Mouse (Mus musculus) ES-Bruce4 (cell line): Measurements from ENCODE around the gene Gjc1. TPM values are rescaled to one million over a fixed set of nuclear protein-coding genes. Genes with fewer than 3 reads are reported as not detected.

ENCODE experiments used
- H3K27ac ChIP-seq: 2 replicates; pipeline ENCODE4 v1.5.1; 2012; ENCODE audit warnings: low read length, inconsistent platforms; ENCODE audit not compliant: insufficient read depth
- H3K27me3 ChIP-seq: 2 replicates; pipeline ENCODE4 v1.6.1; 2012; ENCODE audit warnings: mild to moderate bottlenecking, low read length, inconsistent platforms; ENCODE audit not compliant: control insufficient read depth, poor library complexity, insufficient read depth, severe bottlenecking
- H3K36me3 ChIP-seq: 2 replicates; pipeline ENCODE4 v1.6.1; 2012; ENCODE audit warnings: inconsistent platforms, mild to moderate bottlenecking, low read length, moderate library complexity; ENCODE audit not compliant: control insufficient read depth, poor library complexity, insufficient read depth, severe bottlenecking
- H3K4me1 ChIP-seq: one replicate; pipeline ENCODE4 v1.8.1; 2011; ENCODE audit warnings: low read length; ENCODE audit not compliant: control insufficient read depth, insufficient read depth
- H3K4me3 ChIP-seq: 2 replicates; pipeline ENCODE4 v1.5.1; 2011; ENCODE audit warnings: low read depth, mild to moderate bottlenecking, low read length
- H3K9ac ChIP-seq: 2 replicates; pipeline ENCODE4 v1.6.1; 2012; ENCODE audit warnings: low read depth, mild to moderate bottlenecking, inconsistent platforms; ENCODE audit not compliant: poor library complexity, severe bottlenecking
- H3K9me3 ChIP-seq: replicated peaks from 2 replicates; pipeline ENCODE4 v1.6.1; 2012; ENCODE audit warnings: mild to moderate bottlenecking, low read length, inconsistent platforms; ENCODE audit not compliant: control insufficient read depth, poor library complexity, insufficient read depth, severe bottlenecking
- CTCF ChIP-seq: IDR thresholded peaks from one replicate; pipeline ENCODE4 v1.8.1; 2011; ENCODE audit warnings: low read depth, low read length
- EP300 ChIP-seq: IDR thresholded peaks from 2 replicates; pipeline ENCODE4 v1.6.1; 2011; ENCODE audit warnings: low read depth, low read length; ENCODE audit not compliant: insufficient read depth
- POLR2A ChIP-seq: IDR thresholded peaks from one replicate; pipeline ENCODE4 v1.8.1; 2011; ENCODE audit warnings: low read length; ENCODE audit not compliant: insufficient read depth
- polyA plus RNA-seq: library from polyadenylated mRNA; stranded (reverse); fragments of >200 nt; gene quantifications from 2 replicates; pipeline ENCODE4 v1.2.4, GENCODE M21; 2011; ENCODE audit warnings: low read depth; ENCODE audit not compliant: missing spikeins, insufficient read depth, insufficient read length

The Gjc1 gene
- polyA plus RNA-seq, 1 experiment: 71.0 TPM

DNA sequence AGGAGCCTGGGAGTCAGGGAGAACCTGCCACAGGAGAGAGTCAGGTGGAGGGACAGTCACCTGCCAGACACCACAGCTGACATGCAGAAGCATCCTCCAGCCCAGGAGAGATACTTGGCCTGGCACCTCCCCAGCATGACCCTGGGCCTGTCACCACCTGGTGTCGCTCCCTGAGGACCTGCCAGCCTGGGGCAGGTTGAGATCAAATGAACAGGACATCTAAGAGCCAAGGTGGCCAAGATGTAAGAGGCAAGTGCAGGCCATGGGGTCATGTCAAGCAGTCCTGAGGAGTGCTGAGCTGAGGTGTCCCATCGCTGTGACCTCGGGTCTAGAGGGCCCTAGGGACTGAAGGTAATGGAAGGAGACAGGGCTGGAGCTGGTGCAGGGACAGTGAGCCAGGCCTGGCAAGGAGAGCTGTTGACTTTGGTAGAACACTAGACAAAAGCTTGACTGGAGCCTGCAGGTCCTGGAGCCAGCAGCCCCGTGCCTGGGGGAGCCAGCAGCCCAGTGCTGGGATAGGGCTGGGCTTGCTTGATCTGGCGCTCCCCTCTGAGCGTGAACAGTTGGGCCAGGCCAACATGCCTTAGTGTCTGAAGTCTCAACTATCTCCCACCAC is 52.3 kb downstream of the Gjc1 start:
- TF ChIP-seq POLR2A (no peak), CTCF (no peak), EP300 (no peak)
- Histone ChIP-seq H3K9ac (no peak overlapping the region), H3K27ac (no peak overlapping the region), H3K9me3 (no peaks in the 10 kb centered on the region), H3K36me3 (no peaks in the 10 kb centered on the region), H3K4me3 (no peak overlapping the region), H3K27me3 (no peaks in the 10 kb centered on the region), H3K4me1 (peaks cover 4% of the 10 kb centered on the region)

DNA sequence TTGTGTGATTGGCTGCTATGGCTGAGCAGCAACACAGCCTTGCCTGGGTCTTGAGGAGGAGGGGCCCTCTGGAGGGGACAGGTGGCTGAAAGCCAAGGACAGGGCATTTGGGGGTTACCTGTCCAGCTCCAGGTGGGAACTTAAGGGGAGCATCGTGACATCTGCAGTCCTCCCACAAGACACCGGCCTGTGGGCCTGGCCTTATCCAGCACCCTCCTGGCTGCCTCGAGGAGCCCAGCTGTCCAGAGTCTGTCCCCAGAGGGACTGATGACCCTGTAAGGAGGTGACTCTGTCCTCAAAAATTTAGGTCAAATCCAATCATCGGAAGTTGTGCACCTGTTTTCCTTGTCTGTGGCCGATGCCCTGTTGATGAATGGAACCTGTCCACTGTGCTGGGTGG is 54.1 kb downstream of the Gjc1 start:
- Histone ChIP-seq H3K9me3 (no peaks in the 10 kb centered on the region), H3K4me3 (no peak overlapping the region), H3K27me3 (peaks cover 3% of the 10 kb centered on the region), H3K4me1 (peaks cover 4% of the 10 kb centered on the region), H3K27ac (no peak overlapping the region), H3K36me3 (no peaks in the 10 kb centered on the region), H3K9ac (no peak overlapping the region)
- TF ChIP-seq EP300 (no peak), POLR2A (no peak), CTCF (no peak)

DNA sequence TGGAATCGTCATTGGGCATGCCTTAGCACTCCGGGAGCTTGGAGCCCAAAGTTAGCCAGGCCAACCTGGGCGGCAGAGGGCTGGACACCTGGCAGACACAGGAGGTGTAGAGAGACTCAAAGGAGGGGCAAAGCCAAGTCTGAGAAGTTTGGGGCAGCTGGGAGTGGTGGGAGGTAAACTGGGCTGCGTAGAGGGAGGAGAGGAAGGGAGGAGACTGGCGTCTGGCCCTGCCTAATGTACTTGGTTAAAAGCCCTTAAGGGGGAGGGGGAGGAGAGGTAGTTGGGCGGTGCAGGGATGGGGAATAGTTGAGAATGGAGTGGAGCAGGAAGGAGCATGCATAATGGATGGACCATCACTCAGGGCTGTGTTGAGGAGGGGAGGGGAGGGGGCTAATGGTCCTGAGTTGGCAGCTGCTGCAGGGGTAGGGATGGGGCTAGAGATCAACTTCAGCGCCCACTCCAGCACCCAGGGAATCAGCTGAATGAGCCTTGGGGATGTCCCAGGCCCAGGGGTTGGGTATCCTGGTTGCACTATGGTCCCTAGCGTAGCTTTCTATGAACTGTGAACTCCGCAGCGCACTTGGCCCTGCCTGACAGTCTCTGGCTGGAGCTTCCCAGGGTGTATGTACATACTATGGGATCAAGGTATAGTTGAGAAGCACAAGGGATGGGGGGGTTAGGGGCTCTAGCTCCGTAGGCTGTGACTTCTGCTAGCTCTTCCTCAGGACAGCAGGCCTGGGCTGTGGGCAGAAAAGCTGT is 56.3 kb downstream of the Gjc1 start:
- Histone ChIP-seq H3K9ac (no peak overlapping the region), H3K27ac (no peak overlapping the region), H3K4me3 (no peak overlapping the region), H3K4me1 (peaks cover 4% of the 10 kb centered on the region), H3K27me3 (peaks cover 3% of the 10 kb centered on the region), H3K9me3 (no peaks in the 10 kb centered on the region), H3K36me3 (no peaks in the 10 kb centered on the region)
- no peak for TF ChIP-seq POLR2A
- TF ChIP-seq EP300: no peak

DNA sequence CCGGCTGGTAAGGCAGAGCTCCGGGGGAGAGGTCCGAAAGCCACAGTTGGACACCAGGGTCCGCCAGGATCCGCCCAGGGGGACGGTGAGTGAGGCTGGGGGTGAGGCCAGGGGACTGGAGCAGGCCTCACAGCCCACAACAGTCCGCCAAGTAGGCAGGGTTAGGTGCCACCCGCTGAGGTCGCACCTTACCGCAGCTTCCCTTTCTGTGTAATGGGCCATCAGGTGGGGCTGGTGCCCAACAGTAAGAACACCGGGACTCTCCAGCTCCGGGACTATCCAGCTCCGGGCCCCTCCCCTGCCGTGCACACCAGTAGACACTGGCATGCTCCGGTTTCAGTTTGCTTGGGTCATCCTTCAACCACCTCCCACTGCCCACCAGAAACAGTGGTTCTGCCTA is 57.3 kb downstream of the Gjc1 start:
- Histone ChIP-seq H3K4me3 (peak overlapping the region; percentile 48), H3K36me3 (no peaks in the 10 kb centered on the region), H3K27ac (no peak overlapping the region), H3K27me3 (peaks cover 3% of the 10 kb centered on the region), H3K9ac (peak overlapping the region; percentile 81; the same call in 1 of the 2 replicates), H3K4me1 (peaks cover 4% of the 10 kb centered on the region), H3K9me3 (no peaks in the 10 kb centered on the region)
- TF ChIP-seq CTCF: no peak
- TF ChIP-seq EP300: no peak
- no peak for TF ChIP-seq POLR2A

- no peak within 1 kb of the TSS for H3K27ac ChIP-seq
- peak within 1 kb of the TSS; percentile 48 for H3K4me3 ChIP-seq
- H3K4me1 ChIP-seq: peaks cover 4% of the 10 kb centered on the region
- H3K36me3 ChIP-seq: no peaks in the 10 kb centered on the region
- no peaks in the 10 kb centered on the region for H3K9me3 ChIP-seq
- peak within 1 kb of the TSS; percentile 81 for H3K9ac ChIP-seq
- TF ChIP-seq POLR2A: no peak
- peaks cover 3% of the 10 kb centered on the region for H3K27me3 ChIP-seq
Measured at GRCm38 (mm10) chr11:102761309-102762210, 57.9 kb downstream of the Gjc1 start, which contains the start of gene Adam11. Adam11 (plus strand) TSS chr11:102761439.
